16 mouse cellular contexts compared by ENCODE assay signal in the genomic region with DNA sequence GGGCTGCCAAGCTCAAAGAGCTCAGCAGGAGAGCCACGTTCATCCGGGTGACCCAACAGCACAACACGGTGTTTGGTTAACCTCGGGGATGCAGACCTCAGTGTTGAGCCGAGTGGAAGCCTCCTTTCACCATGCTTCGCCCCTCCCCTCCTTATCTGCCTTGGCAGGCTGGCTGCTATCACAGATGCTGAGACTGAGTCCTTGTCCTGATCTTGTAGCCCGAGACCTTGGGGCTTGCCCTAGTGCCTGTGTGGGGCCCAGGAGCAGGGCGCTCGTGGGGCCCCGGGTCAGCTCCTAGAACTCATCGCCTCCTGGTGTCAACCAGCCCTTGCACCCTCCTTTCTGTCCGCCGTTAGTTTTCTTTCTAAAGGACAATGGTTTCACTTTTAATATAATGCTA. TPM values are rescaled to one million over a fixed set of nuclear protein-coding genes. Genes with fewer than 3 reads are reported as not detected.
A peak's percentile ranks its signal among the peaks of the same experiment; 100 is the strongest.
DNase-seq lines count a peak whose midpoint lies in the region; ATAC-seq and TF ChIP-seq lines count a peak whose summit lies in the region.
"Had no signal": no experiment of that assay in that cellular context is flagged by ENCODE, and none has a peak within 500 bp of the region (broad histone marks: within the 10 kb centered on the region; RNA-seq: fewer than 3 reads in every experiment).

No protein-coding gene starts in this region.

- TF ChIP-seq POLR2A in kidney, adult 2 months (IDR thresholded peaks at IDR 0.05; ENCODE audit: low read depth, low read length), result no peak

- H3K27me3 ChIP-seq in heart, embryonic 13.5 days (replicated peaks), result no peaks in the 10 kb centered on the region
- no peaks in the 10 kb centered on the region for H3K27me3 ChIP-seq in stomach, embryonic 14.5 days (ENCODE audit: control insufficient read depth, insufficient read depth, low read length)
- H3K27me3 ChIP-seq in stomach, postnatal 0 days (ENCODE audit: control insufficient read depth, insufficient read depth, low read length), result no peaks in the 10 kb centered on the region
- no peaks in the 10 kb centered on the region for H3K27me3 ChIP-seq in liver, embryonic 13.5 days
- no peaks in the 10 kb centered on the region for H3K27me3 ChIP-seq in kidney, adult 2 months (replicated peaks; ENCODE audit: control insufficient read depth, insufficient read depth, low read length)
- H3K27me3 ChIP-seq: embryonic facial prominence, embryonic 12.5 days; limb, embryonic 15.5 days had no signal

- no peaks in the 10 kb centered on the region for H3K9me3 ChIP-seq in heart, embryonic 13.5 days
- H3K9me3 ChIP-seq in stomach, embryonic 14.5 days (ENCODE audit: control insufficient read depth, low read depth, low read length), result no peaks in the 10 kb centered on the region
- H3K9me3 ChIP-seq in stomach, postnatal 0 days (ENCODE audit: control insufficient read depth, low read length), result no peaks in the 10 kb centered on the region
- H3K9me3 ChIP-seq in liver, embryonic 13.5 days (replicated peaks), result no peaks in the 10 kb centered on the region
- H3K9me3 ChIP-seq: limb, embryonic 15.5 days had no signal

- WGBS in heart, embryonic 13.5 days, result 32% methylated on average over 13 of the region's 13 CpGs
- WGBS in stomach, embryonic 14.5 days, result 77% methylated on average over 13 of the region's 13 CpGs
- 73% methylated on average over 13 of the region's 13 CpGs for WGBS in stomach, postnatal 0 days
- 18% methylated on average over 13 of the region's 13 CpGs for WGBS in liver, embryonic 13.5 days (ENCODE audit: insufficient replicate concordance)
- 90% methylated on average over 13 of the region's 13 CpGs for WGBS in kidney, adult 2 months

- H3K27ac ChIP-seq in heart, embryonic 13.5 days (replicated peaks), result 0 out of 2 replicates have a peak overlapping the region, but pooled peaks have one; percentile 24
- H3K27ac ChIP-seq in stomach, embryonic 14.5 days (ENCODE audit: low read length), result no peak overlapping the region
- H3K27ac ChIP-seq in stomach, postnatal 0 days (replicated peaks), result no peak overlapping the region
- peak overlapping the region; percentile 95 for H3K27ac ChIP-seq in liver, embryonic 13.5 days
- no peak overlapping the region for H3K27ac ChIP-seq in kidney, adult 2 months (ENCODE audit: insufficient read depth, low read depth, low read length)
- H3K27ac ChIP-seq: embryonic facial prominence, embryonic 12.5 days; kidney, postnatal 0 days; limb, embryonic 15.5 days had no signal

- H3K4me2 ChIP-seq in heart, embryonic 13.5 days, result peak overlapping the region; percentile 29
- no peak overlapping the region for H3K4me2 ChIP-seq in stomach, embryonic 14.5 days (replicated peaks; ENCODE audit: low read depth, low read length)
- no peak overlapping the region for H3K4me2 ChIP-seq in stomach, postnatal 0 days (replicated peaks; ENCODE audit: low read depth)
- peak overlapping the region; percentile 72 for H3K4me2 ChIP-seq in liver, embryonic 13.5 days
- H3K4me2 ChIP-seq: embryonic facial prominence, embryonic 12.5 days; limb, embryonic 15.5 days had no signal

- ATAC-seq in heart, embryonic 13.5 days (ENCODE audit: extremely low read depth, insufficient number of reproducible peaks, low FRiP score, low TSS enrichment), result peak; percentile 18; the same call in 1 of the 2 replicates
- peak; percentile 71; the same call in 1 of the 2 replicates for ATAC-seq in stomach, embryonic 14.5 days (ENCODE audit: insufficient number of reproducible peaks, insufficient read depth, low FRiP score, low read depth)
- no peak; the same call in 1 of the 2 replicates for ATAC-seq in stomach, postnatal 0 days (ENCODE audit: low FRiP score, low TSS enrichment)
- ATAC-seq in liver, embryonic 13.5 days (ENCODE audit: low read depth), result peak; percentile 96
- ATAC-seq: forebrain, postnatal 0 days had no signal

- peaks cover 48% of the 10 kb centered on the region for H3K4me1 ChIP-seq in heart, embryonic 13.5 days
- no peaks in the 10 kb centered on the region for H3K4me1 ChIP-seq in stomach, embryonic 14.5 days (ENCODE audit: control insufficient read depth, insufficient read depth, low read length)
- H3K4me1 ChIP-seq in stomach, postnatal 0 days (replicated peaks; ENCODE audit: control insufficient read depth, insufficient read depth), result no peaks in the 10 kb centered on the region
- H3K4me1 ChIP-seq in liver, embryonic 13.5 days (replicated peaks), result peaks cover 76% of the 10 kb centered on the region
- H3K4me1 ChIP-seq in kidney, adult 2 months (ENCODE audit: control insufficient read depth, insufficient read depth, low read length), result no peaks in the 10 kb centered on the region
- H3K4me1 ChIP-seq: embryonic facial prominence, embryonic 12.5 days; limb, embryonic 15.5 days had no signal

- TF ChIP-seq EP300 in stomach, postnatal 0 days (optimal IDR thresholded peaks at IDR 0.05), result no peak

- DNase-seq in heart, adult 11 months, result no peak
- DNase-seq in stomach, postnatal 0 days (ENCODE audit: low spot score), result no peak
- peak; percentile 93 for DNase-seq in liver, embryonic 13.5 days
- DNase-seq in kidney, adult 2 months, result no peak
- no peak for DNase-seq in kidney, adult 9 months
- DNase-seq: adrenal gland, postnatal 10 days; cerebellum, adult 18-20 months; forebrain, postnatal 0 days; gastrocnemius, postnatal 14 days; right cerebral cortex, adult 18-20 months; thymus, postnatal 4 days had no signal

- H3K4me3 ChIP-seq in heart, embryonic 13.5 days, result no peak overlapping the region
- no peak overlapping the region for H3K4me3 ChIP-seq in stomach, embryonic 14.5 days (ENCODE audit: low read depth, low read length)
- no peak overlapping the region for H3K4me3 ChIP-seq in stomach, postnatal 0 days (ENCODE audit: low read depth, low read length)
- peak overlapping the region; percentile 52 for H3K4me3 ChIP-seq in liver, embryonic 13.5 days (replicated peaks)
- no peak overlapping the region for H3K4me3 ChIP-seq in kidney, adult 2 months (ENCODE audit: insufficient read depth, low read depth, low read length)
- H3K4me3 ChIP-seq: embryonic facial prominence, embryonic 12.5 days; limb, embryonic 15.5 days had no signal

- H3K9ac ChIP-seq in heart, embryonic 13.5 days, result peak overlapping the region; percentile 40
- H3K9ac ChIP-seq in stomach, embryonic 14.5 days (replicated peaks; ENCODE audit: low read depth, low read length), result no peak overlapping the region
- H3K9ac ChIP-seq in stomach, postnatal 0 days (ENCODE audit: low read length), result no peak overlapping the region
- peak overlapping the region; percentile 77 for H3K9ac ChIP-seq in liver, embryonic 13.5 days
- H3K9ac ChIP-seq: embryonic facial prominence, embryonic 12.5 days; forebrain, postnatal 0 days; limb, embryonic 15.5 days had no signal

- TF ChIP-seq CTCF in stomach, postnatal 0 days (IDR thresholded peaks at IDR 0.05; ENCODE audit: low read depth), result no peak
- no peak for TF ChIP-seq CTCF in kidney, adult 2 months (conservative IDR thresholded peaks at IDR 0.05; ENCODE audit: insufficient read depth, insufficient read length, low read depth, low read length)

- peaks cover 83% of the 10 kb centered on the region for H3K36me3 ChIP-seq in heart, embryonic 13.5 days
- H3K36me3 ChIP-seq in stomach, embryonic 14.5 days (ENCODE audit: control insufficient read depth, insufficient read depth, low read length), result no peaks in the 10 kb centered on the region; the same call in 1 of the 2 replicates
- peaks cover 2% of the 10 kb centered on the region; the same call in 1 of the 2 replicates for H3K36me3 ChIP-seq in stomach, postnatal 0 days (ENCODE audit: control insufficient read depth, insufficient read depth, low read length)
- H3K36me3 ChIP-seq in liver, embryonic 13.5 days, result peaks cover 96% of the 10 kb centered on the region
- H3K36me3 ChIP-seq in kidney, adult 2 months (ENCODE audit: control insufficient read depth, insufficient read depth, low read length), result no peaks in the 10 kb centered on the region; the same call in 1 of the 2 replicates
- H3K36me3 ChIP-seq: embryonic facial prominence, embryonic 12.5 days; limb, embryonic 15.5 days had no signal

RNA-seq across cellular contexts. Expression of a gene that starts 38.7 kb away (rescaled TPM):
- polyA plus RNA-seq in heart, embryonic 13.5 days (2015; fragmentation: Nextera tagmentation; extraction: Ambion mirVana), result 179 and 199 TPM in 2 replicates
- polyA plus RNA-seq in stomach, embryonic 14.5 days (2014; fragmentation: Nextera tagmentation; extraction: Ambion mirVana), result 34.6 and 35.4 TPM in 2 replicates
- polyA plus RNA-seq in stomach, postnatal 0 days (2015; fragmentation: Nextera tagmentation; extraction: Ambion mirVana), result 38.7 and 40.3 TPM in 2 replicates
- 352 and 354 TPM in 2 replicates for polyA plus RNA-seq in liver, embryonic 13.5 days (2015; fragmentation: Nextera tagmentation; extraction: Ambion mirVana)
- polyA plus RNA-seq in kidney, adult 2 months (2012; rRNA removed), result 128 and 131 TPM in 2 replicates

Comparison
In these comparisons a context has a peak if more than half of its experiments do, and no peak if none do; other contexts are left out.
1. H3K27ac ChIP-seq: peak in heart, embryonic 13.5 days (single experiment) and liver, embryonic 13.5 days (single experiment); none in stomach, embryonic 14.5 days (single experiment), stomach, postnatal 0 days (single experiment) and kidney, adult 2 months (single experiment).
2. H3K4me2 ChIP-seq: peak in heart, embryonic 13.5 days (single experiment) and liver, embryonic 13.5 days (single experiment); none in stomach, embryonic 14.5 days (single experiment) and stomach, postnatal 0 days (single experiment).
3. H3K9ac ChIP-seq: peak in heart, embryonic 13.5 days (single experiment) and liver, embryonic 13.5 days (single experiment); none in stomach, embryonic 14.5 days (single experiment) and stomach, postnatal 0 days (single experiment).